Mouse (Mus musculus) CH12.LX (cell line): Measurements from ENCODE around the gene Cnot6. TPM values are rescaled to one million over a fixed set of nuclear protein-coding genes. Genes with fewer than 3 reads are reported as not detected.

ENCODE experiments used
- DNase-seq: peaks from one replicate; pipeline ENCODE4 v3.0.0-alpha.2; 2013; ENCODE audit errors: extremely low read depth
- H3K27ac ChIP-seq: 2 replicates; pipeline ENCODE4 v1.5.1; 2012; ENCODE audit warnings: low read depth, mild to moderate bottlenecking, control low read depth, moderate library complexity; ENCODE audit not compliant: insufficient read depth
- H3K27me3 ChIP-seq: replicated peaks from 2 replicates; pipeline ENCODE3; 2012; ENCODE audit warnings: inconsistent platforms
- H3K36me3 ChIP-seq, 2 experiments: replicated peaks in 1 of 2; 2 replicates each; pipeline versions ENCODE3 to v1.6.1; 2012; ENCODE audit warnings: inconsistent platforms in 1 of 2, low read length in 1 of 2, mild to moderate bottlenecking in 1 of 2, mixed read lengths in 1 of 2, moderate library complexity in 1 of 2; ENCODE audit not compliant: control insufficient read depth in 1 of 2, insufficient read depth in 1 of 2
- H3K4me1 ChIP-seq, 2 experiments: 2 replicates each; pipeline ENCODE4 v1.6.1; 2012; ENCODE audit warnings: inconsistent platforms in 1 of 2, moderate library complexity in 1 of 2; ENCODE audit not compliant: insufficient read depth in 2 of 2, control insufficient read depth in 1 of 2
- H3K4me2 ChIP-seq: 2 replicates; pipeline ENCODE4 v1.6.1; 2012; ENCODE audit warnings: low read depth, mild to moderate bottlenecking, control low read depth; ENCODE audit not compliant: poor library complexity, insufficient read depth, severe bottlenecking
- H3K4me3 ChIP-seq, 3 experiments: fragments of 150-350 bp in 1 of 3; sonication (generic) in 1 of 3; replicated peaks in 1 of 3; 2 replicates each; pipeline versions ENCODE3 to v1.5.1; 2011 to 2012; ENCODE audit warnings: low read depth in 2 of 3, low read length in 2 of 3, mild to moderate bottlenecking in 2 of 3, moderate library complexity in 2 of 3, control low read depth in 1 of 3, improper control_type of control experiment in 1 of 3, inconsistent platforms in 1 of 3, mixed read lengths in 1 of 3; ENCODE audit not compliant: poor library complexity in 1 of 3
- H3K79me2 ChIP-seq: replicated peaks from 2 replicates; pipeline ENCODE4 v1.6.1; 2012; ENCODE audit warnings: mild to moderate bottlenecking, moderate library complexity; ENCODE audit not compliant: control insufficient read depth, poor library complexity, insufficient read depth, severe bottlenecking; ENCODE audit errors: extremely low read depth
- H3K9ac ChIP-seq: 2 replicates; pipeline ENCODE4 v1.6.1; 2012; ENCODE audit warnings: low read depth, mild to moderate bottlenecking, control low read depth, moderate library complexity; ENCODE audit not compliant: insufficient read depth
- H3K9me3 ChIP-seq: replicated peaks from 2 replicates; pipeline ENCODE3; 2012; ENCODE audit warnings: low read length, inconsistent platforms, mixed read lengths
- CHD2 ChIP-seq: IDR thresholded peaks from 2 replicates; pipeline ENCODE4 v1.6.1; 2011; ENCODE audit warnings: low read length, improper control_type of control experiment
- CTCF ChIP-seq, 2 experiments: IDR thresholded peaks in 1 of 2; conservative IDR thresholded peaks in 1 of 2; 2 replicates each; pipeline ENCODE4 v1.5.1; 2011 to 2012; ENCODE audit warnings: low read depth in 2 of 2, low read length in 2 of 2, improper control_type of control experiment in 1 of 2, inconsistent platforms in 1 of 2, mild to moderate bottlenecking in 1 of 2, moderate library complexity in 1 of 2
- ETS1 ChIP-seq: conservative IDR thresholded peaks from 2 replicates; pipeline ENCODE4 v1.6.1; 2012; ENCODE audit warnings: low read depth, mild to moderate bottlenecking, inconsistent platforms, low read length, improper control_type of control experiment, moderate library complexity
- HCFC1 ChIP-seq: IDR thresholded peaks from 2 replicates; pipeline ENCODE4 v1.6.1; 2012; ENCODE audit warnings: low read depth, mild to moderate bottlenecking, inconsistent platforms, low read length, improper control_type of control experiment
- IRF4 ChIP-seq: IDR thresholded peaks from 2 replicates; pipeline ENCODE4 v1.6.1; 2014; ENCODE audit warnings: low read depth, mild to moderate bottlenecking, inconsistent platforms, low read length, improper control_type of control experiment
- MAFK ChIP-seq: IDR thresholded peaks from 2 replicates; pipeline ENCODE4 v1.6.1; 2011; ENCODE audit warnings: low read length, improper control_type of control experiment; ENCODE audit not compliant: insufficient replicate concordance
- MXI1 ChIP-seq: IDR thresholded peaks from 2 replicates; pipeline ENCODE4 v1.6.1; 2011; ENCODE audit warnings: mild to moderate bottlenecking, low read depth, low read length, improper control_type of control experiment
- NRF1 ChIP-seq: IDR thresholded peaks from 2 replicates; pipeline ENCODE4 v1.6.1; 2014; ENCODE audit warnings: low read depth, mild to moderate bottlenecking, inconsistent platforms, low read length, improper control_type of control experiment, moderate library complexity
- POLR2A ChIP-seq: IDR thresholded peaks from 2 replicates; pipeline ENCODE4 v1.6.1; 2011; ENCODE audit warnings: low read depth, mild to moderate bottlenecking, improper control_type of control experiment, low read length
- RAD21 ChIP-seq: IDR thresholded peaks from 2 replicates; pipeline ENCODE4 v1.6.1; 2011; ENCODE audit warnings: low read depth, mild to moderate bottlenecking, low read length, improper control_type of control experiment, moderate library complexity
- SIN3A ChIP-seq: IDR thresholded peaks from 2 replicates; pipeline ENCODE4 v1.6.1; 2012; ENCODE audit warnings: low read length, improper control_type of control experiment, inconsistent platforms
- TBP ChIP-seq: conservative IDR thresholded peaks from 2 replicates; pipeline ENCODE4 v1.6.1; 2011; ENCODE audit warnings: low read depth, low read length, improper control_type of control experiment
- TCF12 ChIP-seq: IDR thresholded peaks from 2 replicates; pipeline ENCODE4 v1.6.1; 2014; ENCODE audit warnings: low read depth, mild to moderate bottlenecking, inconsistent platforms, low read length, improper control_type of control experiment
- UBTF ChIP-seq: IDR thresholded peaks from 2 replicates; pipeline ENCODE4 v1.6.1; 2012; ENCODE audit warnings: low read depth, mild to moderate bottlenecking, inconsistent platforms, low read length, improper control_type of control experiment, moderate library complexity
- ZC3H11A ChIP-seq: IDR thresholded peaks from 2 replicates; pipeline ENCODE4 v1.6.1; 2012; ENCODE audit warnings: low read depth, mild to moderate bottlenecking, inconsistent platforms, low read length, improper control_type of control experiment
- ZMIZ1 ChIP-seq: IDR thresholded peaks from 2 replicates; pipeline ENCODE4 v1.6.1; 2012; ENCODE audit warnings: low read depth, mild to moderate bottlenecking, inconsistent platforms, low read length, improper control_type of control experiment
- ZNF384 ChIP-seq: IDR thresholded peaks from 2 replicates; pipeline ENCODE4 v1.6.1; 2012; ENCODE audit warnings: low read depth, low read length, improper control_type of control experiment, inconsistent platforms
- dilution Hi-C: fragments of 300-500 bp; cut with MboI; formaldehyde crosslinking; loops from 2 replicates; pipeline ENCODE4 v1.14.3; 2020; ENCODE audit warnings: low sequenced_read_pairs; ENCODE audit not compliant: extremely low pct_unique_long_range_greater_than_20kb, extremely low pct_ligation_motif_present
- in situ Hi-C: fragments of 300-500 bp; cut with MboI; formaldehyde crosslinking; loops from 3 replicates; pipeline ENCODE4 v1.14.3; 2019; ENCODE audit warnings: low sequenced_read_pairs, low pct_ligation_motif_present, low pct_unique_long_range_greater_than_20kb, mixed read lengths
- polyA plus RNA-seq: library from polyadenylated mRNA; unstranded; fragments of >175 nt; gene quantifications from 2 replicates; pipeline ENCODE4 v1.2.1, GENCODE M21; 2012; ENCODE audit warnings: low read depth; ENCODE audit not compliant: insufficient read length
- total RNA-seq, 2 experiments: library from RNA; depleted of rRNA; stranded (reverse); fragments of 300-350 nt in 1 of 2; fragments of >200 nt in 1 of 2; gene quantifications; 2 replicates each; pipeline ENCODE4 v1.2.3; 2012 to 2014

Cnot6 gene
- total and polyA plus RNA-seq, 3 experiments, result 32.4 to 90.8 (median 85.0) TPM

DNA sequence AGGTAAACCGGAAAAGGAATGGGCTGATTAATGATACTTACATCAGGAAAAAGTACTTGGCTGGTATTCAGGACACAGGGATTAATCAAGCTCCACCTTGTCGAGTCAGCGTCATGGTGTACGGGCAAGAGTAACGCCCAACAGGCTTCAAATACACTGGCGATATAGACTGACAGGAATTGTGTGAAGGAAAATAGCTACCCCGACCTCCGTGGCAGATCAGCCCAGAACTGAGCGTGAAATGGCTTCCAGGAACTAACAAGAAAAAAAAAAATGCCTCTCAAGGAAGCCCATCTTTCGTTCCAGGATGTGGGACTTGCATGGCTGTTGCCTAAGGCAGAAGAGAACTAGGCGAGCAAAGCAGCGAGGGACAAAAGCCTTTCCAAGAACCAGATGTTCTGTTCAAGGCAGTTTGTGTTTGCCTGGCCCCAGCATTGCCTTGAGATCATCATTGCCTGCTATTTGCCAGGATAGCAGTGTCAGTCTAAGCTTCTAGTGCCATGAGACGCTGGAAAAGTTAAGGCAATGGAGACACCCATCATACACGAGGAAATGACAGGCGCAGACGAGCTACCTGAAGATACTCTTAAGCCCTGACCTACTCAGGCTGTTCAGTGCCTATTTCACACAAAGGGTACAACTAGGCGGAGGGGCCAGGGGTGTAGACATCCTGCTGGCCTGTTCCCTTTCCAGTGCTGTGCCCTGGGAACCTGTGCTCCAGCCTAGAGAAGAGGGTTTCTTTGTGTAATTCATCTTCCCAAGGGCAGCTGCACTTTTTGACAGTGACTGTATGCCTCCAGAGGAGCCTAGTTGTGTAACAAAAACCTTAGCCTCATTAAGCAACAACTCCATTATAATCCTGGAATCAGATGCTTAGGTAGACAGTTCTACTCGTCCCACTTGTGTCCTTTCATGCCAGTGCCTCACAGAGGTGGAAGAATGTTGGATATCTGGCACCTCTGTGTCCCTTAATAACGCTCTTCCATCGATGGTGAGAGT, 1.1 kb upstream of the Cnot6 start:
- in situ Hi-C loops (loop anchor here (10.0 kb wide), 1 partner anchor 171 kb away; no protein-coding TSS in a partner anchor), dilution Hi-C loops (no loop called here)
- Histone ChIP-seq H3K4me2 (peak overlapping the region; percentile 75), H3K4me1 (peaks cover 10 to 36% of the 10 kb centered on the region in 2 experiments), H3K27ac (no peak overlapping the region), H3K27me3 (no peaks in the 10 kb centered on the region), H3K9me3 (no peaks in the 10 kb centered on the region), H3K36me3 (peaks cover 0 to 12% of the 10 kb centered on the region in 2 experiments), H3K79me2 (peaks cover 37% of the 10 kb centered on the region), H3K9ac (peak overlapping the region; percentile 87), H3K4me3 (peak overlapping the region in 2 of 3 experiments; percentile 40 to 89)
- TF ChIP-seq MAFK, result 0 out of 2 replicates have a peak, but pooled peaks have one; percentile 48
- TF ChIP-seq ETS1, result no peak
- peak; percentile 40; the same call in 1 of the 2 replicates for TF ChIP-seq POLR2A
- no peak for TF ChIP-seq CHD2
- no peak for TF ChIP-seq HCFC1
- no peak for TF ChIP-seq CTCF (conservative IDR thresholded peaks at IDR 0.05 in 1 of 2, IDR thresholded peaks at IDR 0.05 in 1 of 2; ENCODE audit: low read depth in 2 of 2, low read length in 2 of 2)
- no peak for TF ChIP-seq RAD21
- peak; percentile 36; the same call in 1 of the 2 replicates for TF ChIP-seq ZMIZ1
- no peak; the same call in 1 of the 2 replicates for TF ChIP-seq ZNF384
- DNase-seq, result no peak

DNA sequence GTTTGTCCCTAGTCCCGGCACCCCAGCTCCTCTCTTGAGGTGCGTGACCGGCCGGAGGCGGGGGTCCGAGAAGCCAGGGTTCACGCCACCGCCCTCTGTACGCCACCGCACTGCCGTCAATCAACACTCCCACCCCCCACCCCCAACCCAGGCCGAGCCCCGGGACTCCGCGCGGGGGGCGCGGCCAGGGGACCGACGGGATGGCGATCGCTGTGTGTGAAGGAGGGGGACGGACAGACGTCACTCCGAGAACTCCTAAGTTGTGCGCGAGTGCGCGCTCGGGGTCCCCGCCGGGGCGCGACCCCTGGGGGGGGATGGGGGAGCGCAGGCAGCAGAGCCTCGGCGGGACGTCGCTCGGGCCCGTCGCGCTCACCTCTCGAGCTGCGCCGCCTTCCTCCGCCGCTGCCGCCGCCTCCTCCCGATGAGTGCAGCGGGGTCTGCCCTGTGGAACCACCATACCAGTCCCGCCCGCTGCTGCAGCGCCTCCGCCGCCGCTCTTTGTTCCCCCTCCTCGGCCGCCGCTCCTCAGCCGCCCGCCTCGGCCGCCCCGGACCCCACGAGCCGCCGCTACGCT, 455 bp downstream of the Cnot6 start:
- Histone ChIP-seq H3K27ac (peak overlapping the region; percentile 35), H3K9me3 (no peaks in the 10 kb centered on the region), H3K27me3 (no peaks in the 10 kb centered on the region), H3K4me2 (peak overlapping the region; percentile 97; the same call in 1 of the 2 replicates), H3K79me2 (peaks cover 49% of the 10 kb centered on the region), H3K4me3 (peak overlapping the region; percentile 73 to 91 (median 89)), H3K4me1 (peaks cover 12 to 51% of the 10 kb centered on the region in 2 experiments), H3K36me3 (peaks cover 3 to 25% of the 10 kb centered on the region in 2 experiments), H3K9ac (peak overlapping the region; percentile 92)
- 0 out of 2 replicates have a peak, but pooled peaks have one; percentile 14 for TF ChIP-seq CHD2
- TF ChIP-seq IRF4, result no peak
- peak; percentile 16; the same call in 1 of the 2 replicates for TF ChIP-seq MXI1
- TF ChIP-seq TCF12, result no peak
- TF ChIP-seq TBP, result no peak
- no peak for TF ChIP-seq NRF1
- no peak for TF ChIP-seq ZC3H11A
- TF ChIP-seq SIN3A, result peak; percentile 8; the same call in 1 of the 2 replicates
- TF ChIP-seq UBTF, result 0 out of 2 replicates have a peak, but pooled peaks have one; percentile 48
- dilution Hi-C loops (no loop called here), in situ Hi-C loops (loop anchor here (10.0 kb wide), 1 partner anchor 173 kb away; no protein-coding TSS in a partner anchor)
- no peak for DNase-seq
